Mouse (Mus musculus): ENCODE measurements around the gene Dnajc27.

The Dnajc27 gene

GRCm38 (mm10) chr12:4082132-4083001, at the start of gene Dnajc27:
TSS of gene Dnajc27 (plus strand) at chr12:4082583.
- peak; percentile 99 for DNase-seq

GRCm38 (mm10) chr12:4036157-4036556, 46.2 kb upstream of the Dnajc27 start:
- DNase-seq: no peak

GRCm38 (mm10) chr12:4037511-4037910, 44.9 kb upstream of the Dnajc27 start:
- DNase-seq: no peak

DNA sequence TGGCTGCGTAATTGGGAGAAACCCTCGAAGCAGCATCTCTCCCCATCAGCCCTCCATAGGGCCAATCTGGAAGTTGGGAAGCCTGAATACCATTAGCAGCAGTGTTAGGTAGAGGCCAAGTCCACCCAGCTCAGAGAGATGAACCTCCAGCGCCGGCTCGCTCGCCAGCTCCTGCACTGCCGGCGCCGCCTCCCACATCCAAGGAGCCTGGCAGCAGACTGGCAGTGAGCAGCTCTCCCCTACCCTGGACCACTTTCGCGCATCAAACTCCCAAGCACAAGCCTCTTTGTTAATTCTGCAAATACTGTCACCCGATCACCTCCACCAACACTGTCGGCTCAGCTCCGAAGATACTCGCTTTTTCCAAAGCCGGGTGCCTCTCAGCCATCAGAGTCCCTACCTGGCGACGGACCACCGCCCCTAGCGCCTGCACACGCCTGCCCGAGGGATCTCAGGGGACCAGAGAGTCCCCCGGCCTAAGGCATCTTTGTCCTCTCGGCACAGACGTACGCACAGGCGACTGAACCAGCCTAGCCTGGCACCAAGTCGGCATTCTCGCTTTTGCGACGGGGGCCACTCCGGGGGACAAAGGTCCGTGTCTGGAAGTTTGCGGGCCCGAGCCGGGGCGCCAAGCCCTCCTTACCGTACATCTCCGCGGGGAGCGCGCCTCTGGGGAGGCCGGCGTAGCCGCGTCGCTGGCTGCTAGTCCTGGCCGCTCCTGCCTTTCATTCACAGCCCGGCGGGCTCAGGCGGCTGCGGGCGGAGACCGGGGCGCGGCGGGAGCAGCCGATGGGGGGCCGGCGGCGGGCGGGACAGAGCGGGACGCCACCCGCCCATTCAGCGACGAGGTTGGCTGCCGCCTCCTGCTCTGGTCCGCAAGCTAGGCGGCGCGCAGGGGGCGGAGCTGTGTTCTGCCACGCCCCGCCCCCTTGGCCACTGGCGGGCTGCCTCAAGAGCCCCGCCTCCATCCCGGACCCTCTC, 44.0 kb upstream of the Dnajc27 start, which contains the start of gene Efr3b:
Gene Efr3b, minus strand, starts transcription at position 855 of the 981 bp plus-strand sequence.
- DNase-seq: peak; percentile 98

DNA sequence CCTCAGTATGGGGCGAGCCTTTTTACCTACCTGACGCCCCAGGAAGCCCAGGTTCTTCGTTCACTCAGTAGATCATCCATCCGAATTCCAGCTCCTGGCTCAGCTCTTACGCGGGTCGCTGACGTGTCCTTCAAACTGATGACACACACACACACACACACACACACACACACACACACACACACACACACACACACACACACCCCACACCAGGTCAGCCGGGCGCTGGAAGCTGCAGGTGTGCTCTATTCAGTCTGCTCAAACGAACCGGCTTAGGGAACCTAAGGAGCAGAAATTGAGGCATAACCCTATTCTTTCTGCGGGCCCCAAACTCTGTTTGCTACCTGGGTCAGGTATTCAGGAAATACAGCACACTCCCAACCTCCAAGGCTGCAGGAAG, 43.3 kb upstream of the Dnajc27 start:
- no peak for DNase-seq

DNA sequence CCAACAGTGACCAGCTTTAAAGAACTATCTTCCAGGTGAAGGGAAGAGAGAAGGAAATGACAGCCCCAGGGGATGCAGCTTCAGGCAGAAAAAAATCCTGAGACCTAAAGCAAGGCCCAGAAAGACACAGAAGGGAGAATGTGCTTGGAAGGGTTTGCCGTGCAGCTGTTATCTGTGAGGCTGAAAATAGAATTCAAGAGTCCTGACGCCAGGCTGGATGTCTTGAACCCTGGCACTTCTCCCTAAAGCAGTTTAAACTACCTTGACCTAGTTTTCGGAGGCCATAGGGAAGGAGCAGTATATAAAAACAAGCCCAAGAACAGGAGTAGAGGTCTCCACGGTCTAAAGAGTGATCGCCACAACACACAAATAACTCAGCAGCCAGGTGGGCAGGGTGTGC, 40.0 kb upstream of the Dnajc27 start:
- no peak for DNase-seq

GRCm38 (mm10) chr12:4045992-4046391, 36.4 kb upstream of the Dnajc27 start:
- peak; percentile 83 for DNase-seq

- DNase-seq: peak; percentile 31
These were observed 34.4 kb upstream of the Dnajc27 start for GRCm38 (mm10) chr12:4048031-4048430.

- DNase-seq: peak; percentile 86
These were observed 31.4 kb upstream of the Dnajc27 start for GRCm38 (mm10) chr12:4050861-4051425.

GRCm38 (mm10) chr12:4053643-4054042, 28.7 kb upstream of the Dnajc27 start:
- DNase-seq: peak; percentile 71

DNA sequence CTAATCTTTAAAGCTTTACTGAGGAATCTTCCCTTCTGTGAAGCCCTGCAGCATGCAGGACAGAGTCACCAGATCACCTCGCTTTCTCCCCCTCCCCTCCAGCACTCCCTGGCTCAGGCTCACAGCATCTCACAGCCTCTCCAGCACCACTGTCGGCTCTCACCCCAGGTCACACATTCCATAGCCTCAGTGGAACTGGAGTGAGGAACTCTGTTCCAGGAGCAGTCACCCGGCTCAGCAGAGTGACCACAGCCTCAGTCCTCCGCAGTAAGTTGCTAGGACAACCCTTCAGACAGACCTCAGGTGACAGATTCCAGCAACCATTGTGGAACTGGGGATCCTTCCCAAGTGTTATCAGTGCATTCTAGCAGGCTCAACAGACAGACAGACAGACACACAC, 27.5 kb upstream of the Dnajc27 start:
- peak; percentile 65 for DNase-seq

GRCm38 (mm10) chr12:4058321-4058720, 24.1 kb upstream of the Dnajc27 start:
- peak; percentile 25 for DNase-seq

- DNase-seq: peak; percentile 41
These were observed 22.7 kb upstream of the Dnajc27 start for GRCm38 (mm10) chr12:4059683-4060082.

- DNase-seq: peak; percentile 33
These were observed 16.9 kb upstream of the Dnajc27 start for GRCm38 (mm10) chr12:4065498-4065897.

GRCm38 (mm10) chr12:4065944-4066343, 16.4 kb upstream of the Dnajc27 start:
- DNase-seq: peak; percentile 49

- DNase-seq: peak; percentile 78
These were observed 15.5 kb upstream of the Dnajc27 start for GRCm38 (mm10) chr12:4066681-4067459.

- DNase-seq: no peak
These were observed 13.8 kb upstream of the Dnajc27 start for GRCm38 (mm10) chr12:4068551-4068950.

DNA sequence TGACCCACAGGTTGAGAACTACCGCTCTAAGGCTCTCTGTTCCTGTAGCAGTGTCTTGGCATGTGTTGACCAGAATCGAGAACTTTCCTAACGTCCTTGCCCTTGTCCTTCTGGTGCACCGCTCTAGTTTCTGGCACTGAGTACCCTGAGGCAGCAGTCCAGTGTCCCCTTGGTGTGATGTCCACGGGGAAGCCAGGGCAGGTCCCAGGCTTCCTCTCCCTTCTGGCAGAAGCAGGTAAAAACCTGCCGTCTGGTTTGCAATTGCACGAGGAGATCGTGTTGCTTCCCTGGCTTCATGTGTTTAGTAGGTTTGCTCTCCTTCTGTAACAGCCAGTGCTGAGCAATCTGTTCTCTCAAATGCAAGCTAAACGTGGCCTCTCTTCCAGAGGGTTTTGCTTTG, 10.7 kb upstream of the Dnajc27 start:
- DNase-seq: peak; percentile 84

GRCm38 (mm10) chr12:4075407-4075806, 7.0 kb upstream of the Dnajc27 start:
- DNase-seq: no peak

DNA sequence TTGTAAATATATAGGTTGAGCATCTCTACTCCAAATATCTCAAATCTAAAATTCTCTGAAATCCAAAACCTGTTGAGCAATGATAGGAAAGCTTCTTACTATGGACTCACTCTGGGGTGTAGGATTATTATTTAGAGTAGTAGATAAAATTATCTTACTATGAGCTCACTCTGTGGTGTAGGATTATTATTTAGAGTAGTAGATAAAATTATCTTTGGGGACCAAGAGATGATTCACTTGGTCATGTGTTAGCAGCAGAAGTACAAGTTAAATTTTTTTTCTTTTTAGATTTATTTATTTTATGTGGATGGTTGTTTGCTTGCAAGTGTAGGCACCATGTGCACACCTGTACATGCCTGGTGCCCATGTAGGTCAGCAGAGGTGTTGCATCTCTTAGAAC, 6.0 kb upstream of the Dnajc27 start:
- DNase-seq: no peak

GRCm38 (mm10) chr12:4078069-4078468, 4.3 kb upstream of the Dnajc27 start:
- DNase-seq: peak; percentile 68

DNA sequence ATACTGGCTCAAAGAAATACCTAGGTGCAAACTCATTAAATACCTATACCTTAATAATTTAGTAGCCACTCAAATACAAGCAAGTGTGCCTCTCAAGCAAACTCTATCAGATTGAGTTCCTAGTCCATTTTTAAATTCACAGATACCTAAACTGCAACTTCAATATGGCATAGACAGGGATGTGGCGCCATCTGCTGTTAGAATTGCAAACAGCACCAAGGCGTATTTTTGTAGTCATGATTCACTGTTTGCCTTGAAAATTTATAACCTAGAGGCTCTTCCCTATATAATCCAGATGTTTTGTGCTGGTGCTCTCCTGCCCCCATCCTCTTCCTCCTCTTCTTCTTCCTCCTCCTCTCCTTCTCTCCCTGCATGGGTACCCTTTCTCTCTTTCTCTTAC, 2.1 kb upstream of the Dnajc27 start:
- DNase-seq: peak; percentile 83
